Comparison of ENCODE assay signal across 10 mouse cellular contexts in genomic region chr3:141549661-141550060, GRCm38 (mm10).
A peak's percentile ranks its signal among the peaks of the same experiment; 100 is the strongest.
DNase-seq lines count a peak whose midpoint lies in the region; ATAC-seq and TF ChIP-seq lines count a peak whose summit lies in the region.
"Had no signal": no experiment of that assay in that cellular context is flagged by ENCODE, and none has a peak within 500 bp of the region (broad histone marks: within the 10 kb centered on the region; RNA-seq: fewer than 3 reads in every experiment).

No protein-coding gene starts in this region.

- ATAC-seq in cerebellum, adult (ENCODE audit: insufficient number of reproducible peaks, low FRiP score, low TSS enrichment) = peak; percentile 62; the same call in 1 of the 2 replicates
- peak; percentile 54; the same call in 1 of the 2 replicates for ATAC-seq in lung, embryonic 14.5 days (ENCODE audit: insufficient read depth)
- peak; percentile 61; the same call in 1 of the 2 replicates for ATAC-seq in midbrain, embryonic 11.5 days (ENCODE audit: low FRiP score)

- intact Hi-C loops in left cerebral cortex, postnatal 14 days (cut with DNase I) = no loop called here

- no peak overlapping the region for H3K9ac ChIP-seq in lung, embryonic 14.5 days
- no peak overlapping the region for H3K9ac ChIP-seq in midbrain, embryonic 11.5 days (ENCODE audit: low read length)

- H3K4me1 ChIP-seq in lung, embryonic 14.5 days (ENCODE audit: insufficient read depth) = no peaks in the 10 kb centered on the region; the same call in 1 of the 2 replicates
- peaks cover 3% of the 10 kb centered on the region; the same call in 1 of the 2 replicates for H3K4me1 ChIP-seq in midbrain, embryonic 11.5 days (ENCODE audit: control insufficient read depth, insufficient read depth, low read length)

- no peaks in the 10 kb centered on the region for H3K36me3 ChIP-seq in lung, embryonic 14.5 days (ENCODE audit: insufficient read depth)
- no peaks in the 10 kb centered on the region for H3K36me3 ChIP-seq in midbrain, embryonic 11.5 days (ENCODE audit: control insufficient read depth, insufficient read depth, low read length)

- H3K4me3 ChIP-seq in lung, embryonic 14.5 days (ENCODE audit: low read depth, low read length) = no peak overlapping the region
- no peak overlapping the region for H3K4me3 ChIP-seq in midbrain, embryonic 11.5 days (ENCODE audit: low read depth, low read length)

- H3K9me3 ChIP-seq in lung, embryonic 14.5 days (ENCODE audit: low read depth, low read length) = no peaks in the 10 kb centered on the region
- H3K9me3 ChIP-seq in midbrain, embryonic 11.5 days (ENCODE audit: control insufficient read depth, low read length) = no peaks in the 10 kb centered on the region

- peak overlapping the region; percentile 0; the same call in 1 of the 2 replicates for H3K27ac ChIP-seq in lung, embryonic 14.5 days (ENCODE audit: low read depth)
- no peak overlapping the region for H3K27ac ChIP-seq in midbrain, embryonic 11.5 days (ENCODE audit: low read depth, low read length)

- TF ChIP-seq CTCF in lung, embryonic 14.5 days (IDR thresholded peaks at IDR 0.05; ENCODE audit: low read depth) = no peak

- no peak overlapping the region for H3K4me2 ChIP-seq in lung, embryonic 14.5 days
- no peak overlapping the region for H3K4me2 ChIP-seq in midbrain, embryonic 11.5 days

- no peak for DNase-seq in cerebellum, postnatal 4 days (ENCODE audit: low spot score in 2 of 2)
- no peak for DNase-seq in lung, embryonic 14.5 days
- no peak for DNase-seq in lung, adult 18-20 months
- DNase-seq in embryo, embryonic 10.5 days (ENCODE audit: low spot score) = peak; percentile 60
- DNase-seq in midbrain, embryonic 11.5 days (ENCODE audit: low spot score, missing footprints) = no peak
- no peak for DNase-seq in left cerebral cortex, postnatal 14 days (ENCODE audit: low spot score in 2 of 2)
- no peak for DNase-seq in left cerebral cortex, adult 9 months (ENCODE audit: low spot score in 2 of 2)
- DNase-seq: B cell, adult 2 months; kidney, adult 11 months had no signal

- H3K27me3 ChIP-seq in lung, embryonic 14.5 days (ENCODE audit: insufficient read depth, low read length) = no peaks in the 10 kb centered on the region
- H3K27me3 ChIP-seq in midbrain, embryonic 11.5 days (ENCODE audit: control insufficient read depth, insufficient read depth, low read length) = no peaks in the 10 kb centered on the region

- 15% methylated on average over 3 of the region's 3 CpGs for WGBS in lung, embryonic 14.5 days
- 18% methylated on average over 3 of the region's 3 CpGs for WGBS in midbrain, embryonic 11.5 days
